Mouse (Mus musculus) forebrain, postnatal 0 days (tissue): ENCODE results near the gene Btg2. TPM values are rescaled to one million over a fixed set of nuclear protein-coding genes. Genes with fewer than 3 reads are reported as not detected.

Source experiments
- ATAC-seq: fragments of 200-750 bp; cut with Nextera tagmentation; 2 replicates; pipeline ENCODE4 v1.8.0; 2017; ENCODE audit warnings: mild to moderate bottlenecking, moderate library complexity
- DNase-seq: peaks from one replicate; pipeline ENCODE4 v3.0.0-alpha.2; 2015
- H3K27ac ChIP-seq: fragments of 300-500 bp; sonication (generic); 2 replicates; pipeline ENCODE4 v1.5.1; 2014; ENCODE audit warnings: low read depth, mild to moderate bottlenecking, antibody characterized with exemption, low read length, moderate library complexity, mixed read lengths
- H3K27me3 ChIP-seq: fragments of 300-500 bp; sonication (generic); 2 replicates; pipeline ENCODE4 v1.6.1; 2014; ENCODE audit warnings: mild to moderate bottlenecking, low read length, mixed read lengths; ENCODE audit not compliant: insufficient read depth
- H3K36me3 ChIP-seq: fragments of 300-500 bp; sonication (generic); 2 replicates; pipeline ENCODE4 v1.6.1; 2014; ENCODE audit warnings: mild to moderate bottlenecking, moderate library complexity; ENCODE audit not compliant: insufficient read depth
- H3K4me1 ChIP-seq: fragments of 300-500 bp; sonication (generic); 2 replicates; pipeline ENCODE4 v1.6.1; 2014; ENCODE audit warnings: antibody characterized with exemption; ENCODE audit not compliant: insufficient read depth
- H3K4me2 ChIP-seq: fragments of 300-500 bp; sonication (generic); 2 replicates; pipeline ENCODE4 v1.6.1; 2014; ENCODE audit warnings: low read depth, mild to moderate bottlenecking, moderate library complexity
- H3K4me3 ChIP-seq: fragments of 300-500 bp; sonication (generic); 2 replicates; pipeline ENCODE4 v1.5.1; 2014; ENCODE audit warnings: low read depth, low read length, mixed read lengths
- H3K9ac ChIP-seq: fragments of 300-500 bp; sonication (generic); 2 replicates; pipeline ENCODE4 v1.6.1; 2014; ENCODE audit warnings: mild to moderate bottlenecking
- H3K9me3 ChIP-seq: fragments of 300-500 bp; sonication (generic); 2 replicates; pipeline ENCODE4 v1.6.1; 2016; ENCODE audit warnings: low read length
- CTCF ChIP-seq: sonication (generic); IDR thresholded peaks from 2 replicates; pipeline ENCODE4 v1.5.1; 2016; ENCODE audit warnings: antibody characterized with exemption, control low read depth, low read depth
- WGBS: fragments of 180-500 bp; shearing (Covaris S2); extraction: QIAGEN DNeasy Blood & Tissue Kit; methylation state at CpG from one replicate; pipeline ENCODE4 v1.1.7; 2014; 5-methylcytosine and 5-hydroxymethylcytosine counted together
- polyA plus RNA-seq: library from polyadenylated mRNA; unstranded; fragments of >200 nt; fragmentation: Nextera tagmentation; extraction: Ambion mirVana; gene quantifications from 2 replicates; pipeline ENCODE4 v1.2.1, GENCODE M21; 2015
- total RNA-seq: library from RNA; depleted of rRNA; stranded (reverse); fragments of >200 nt; gene quantifications from 2 replicates; pipeline ENCODE4 v1.2.3, GENCODE M21; 2014; rRNA removed

Gene Btg2
- total RNA-seq, result 9.2 and 11.9 TPM in 2 replicates
- polyA plus RNA-seq, result 10.1 and 12.0 TPM in 2 replicates

GRCm38 (mm10) chr1:134078802-134079476 lies at the start of gene Btg2:
TSS of gene Btg2 (minus strand) at chr1:134079120.
- WGBS, result under 1% methylated on average over 51 of the region's 62 CpGs
- H3K4me3 ChIP-seq, result peak within 1 kb of the TSS; percentile 88
- ATAC-seq (peak; percentile 96), DNase-seq (peak; percentile 97)
- H3K9ac ChIP-seq, result peak within 1 kb of the TSS; percentile 82
- peak within 1 kb of the TSS; percentile 81 for H3K27ac ChIP-seq
- peak within 1 kb of the TSS; percentile 80 for H3K4me2 ChIP-seq
- no peak; the same call in 1 of the 2 replicates for TF ChIP-seq CTCF
- no peaks in the 10 kb centered on the region for H3K27me3 ChIP-seq
- H3K4me1 ChIP-seq, result 0 out of 2 replicates have a peak, but pooled peaks cover 3% of the 10 kb centered on the region
- H3K36me3 ChIP-seq, result no peaks in the 10 kb centered on the region
- no peaks in the 10 kb centered on the region for H3K9me3 ChIP-seq

GRCm38 (mm10) chr1:134122195-134122594 lies 43.3 kb upstream of the Btg2 start:
- no peaks in the 10 kb centered on the region for H3K36me3 ChIP-seq
- H3K4me2 ChIP-seq, result no peak overlapping the region
- no peak overlapping the region for H3K9ac ChIP-seq
- DNase-seq (no peak), ATAC-seq (no peak)
- no peaks in the 10 kb centered on the region for H3K27me3 ChIP-seq
- no peaks in the 10 kb centered on the region for H3K9me3 ChIP-seq
- no peak overlapping the region for H3K27ac ChIP-seq
- peak; percentile 60 for TF ChIP-seq CTCF
- H3K4me3 ChIP-seq, result no peak overlapping the region
- H3K4me1 ChIP-seq, result no peaks in the 10 kb centered on the region
- 50% methylated on average over 9 of the region's 9 CpGs for WGBS

- TF ChIP-seq CTCF, result peak; percentile 95
- DNase-seq (peak; percentile 94), ATAC-seq (peak; percentile 93)
- no peak overlapping the region for H3K4me3 ChIP-seq
- no peaks in the 10 kb centered on the region for H3K9me3 ChIP-seq
- H3K27ac ChIP-seq, result no peak overlapping the region
- peak overlapping the region; percentile 23; the same call in 1 of the 2 replicates for H3K4me2 ChIP-seq
- WGBS, result 1% methylated on average over 5 of the region's 5 CpGs
- H3K27me3 ChIP-seq, result no peaks in the 10 kb centered on the region
- H3K36me3 ChIP-seq, result no peaks in the 10 kb centered on the region
- H3K4me1 ChIP-seq, result no peaks in the 10 kb centered on the region
- peak overlapping the region; percentile 22; the same call in 1 of the 2 replicates for H3K9ac ChIP-seq
These were observed 41.3 kb upstream of the Btg2 start for GRCm38 (mm10) chr1:134120179-134120578.

GRCm38 (mm10) chr1:134117110-134117509 lies 38.2 kb upstream of the Btg2 start:
- Histone ChIP-seq H3K36me3 (no peaks in the 10 kb centered on the region), H3K9ac (no peak overlapping the region), H3K4me2 (no peak overlapping the region), H3K27ac (no peak overlapping the region), H3K4me3 (no peak overlapping the region), H3K4me1 (no peaks in the 10 kb centered on the region), H3K27me3 (no peaks in the 10 kb centered on the region), H3K9me3 (no peaks in the 10 kb centered on the region)
- 61% methylated on average over 5 of the region's 5 CpGs for WGBS
- ATAC-seq (no peak), DNase-seq (no peak)
- TF ChIP-seq CTCF, result no peak

- no peak for DNase-seq
- Histone ChIP-seq H3K4me3 (no peak overlapping the region), H3K4me1 (no peaks in the 10 kb centered on the region), H3K9me3 (no peaks in the 10 kb centered on the region), H3K9ac (no peak overlapping the region), H3K36me3 (no peaks in the 10 kb centered on the region), H3K4me2 (no peak overlapping the region), H3K27me3 (no peaks in the 10 kb centered on the region), H3K27ac (no peak overlapping the region)
- ATAC-seq, result no peak
- no peak for TF ChIP-seq CTCF
- 52% methylated on average over 8 of the region's 8 CpGs for WGBS
These were observed 36.5 kb upstream of the Btg2 start for GRCm38 (mm10) chr1:134115424-134115823.

- WGBS, result 89% methylated on average over 13 of the region's 13 CpGs
- ATAC-seq (no peak), DNase-seq (no peak)
- Histone ChIP-seq H3K4me2 (no peak overlapping the region), H3K36me3 (no peaks in the 10 kb centered on the region), H3K9ac (no peak overlapping the region), H3K27ac (no peak overlapping the region), H3K9me3 (no peaks in the 10 kb centered on the region), H3K4me1 (no peaks in the 10 kb centered on the region), H3K27me3 (no peaks in the 10 kb centered on the region), H3K4me3 (no peak overlapping the region)
- no peak for TF ChIP-seq CTCF
These were observed 35.8 kb upstream of the Btg2 start for GRCm38 (mm10) chr1:134114730-134115129.

GRCm38 (mm10) chr1:134114018-134114417 lies 35.1 kb upstream of the Btg2 start:
- Histone ChIP-seq H3K36me3 (no peaks in the 10 kb centered on the region), H3K4me2 (no peak overlapping the region), H3K4me3 (no peak overlapping the region), H3K27me3 (no peaks in the 10 kb centered on the region), H3K4me1 (no peaks in the 10 kb centered on the region), H3K9me3 (no peaks in the 10 kb centered on the region), H3K9ac (no peak overlapping the region), H3K27ac (no peak overlapping the region)
- 93% methylated on average over 7 of the region's 7 CpGs for WGBS
- TF ChIP-seq CTCF, result no peak
- DNase-seq (no peak), ATAC-seq (no peak)
